Mouse (Mus musculus): Measurements from ENCODE around the gene Gm28729. TPM values are rescaled to one million over a fixed set of nuclear protein-coding genes. Genes with fewer than 3 reads are reported as not detected.

Gene Gm28729
- polyA plus RNA-seq, 1 experiment from 2014 or later, result not detected

DNA sequence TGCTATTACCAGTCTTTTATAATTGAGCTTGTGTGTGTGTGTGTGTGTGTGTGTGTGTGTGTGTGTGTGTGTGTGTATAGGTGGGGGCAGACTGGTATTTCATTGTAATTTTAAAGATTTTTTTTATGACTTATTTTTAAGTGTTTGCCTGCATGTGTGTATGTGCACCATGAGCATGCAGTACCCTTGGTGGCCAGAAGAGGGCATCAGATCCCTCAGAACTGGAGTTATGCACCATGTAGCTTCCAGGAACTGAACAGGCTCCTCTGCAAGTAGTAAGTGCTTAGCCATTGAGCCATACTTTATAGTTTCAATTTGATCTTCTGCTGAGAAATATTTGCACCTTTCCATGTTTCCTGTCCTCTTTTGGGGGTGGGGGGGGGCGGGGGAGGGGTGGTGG, 63.5 kb downstream of the Gm28729 start:
- Histone ChIP-seq H3K9ac (replicated peaks; ENCODE audit: low read depth, low read length) (no peak overlapping the region), H3K9me3 (ENCODE audit: control insufficient read depth, low read length) (no peaks in the 10 kb centered on the region; the same call in 1 of the 2 replicates), H3K36me3 (ENCODE audit: control insufficient read depth, insufficient read depth, low read length) (no peaks in the 10 kb centered on the region), H3K27me3 (ENCODE audit: control insufficient read depth, insufficient read depth, low read length) (no peaks in the 10 kb centered on the region), H3K4me3 (ENCODE audit: low read depth, low read length) (no peak overlapping the region), H3K27ac (ENCODE audit: low read depth, low read length) (no peak overlapping the region), H3K4me1 (ENCODE audit: control insufficient read depth, insufficient read depth, low read length) (no peaks in the 10 kb centered on the region), H3K4me2 (ENCODE audit: low read depth, low read length) (no peak overlapping the region)
- WGBS, result 30% methylated on average over 1 of the region's 1 CpGs
- ATAC-seq (ENCODE audit: low read depth), result no peak

GRCm38 (mm10) chr9:96460117-96460865, 64.8 kb downstream of the Gm28729 start:
- Histone ChIP-seq H3K27ac (ENCODE audit: low read depth, low read length) (peak overlapping the region; percentile 34; the same call in 1 of the 2 replicates), H3K9me3 (ENCODE audit: control insufficient read depth, low read length) (no peaks in the 10 kb centered on the region; the same call in 1 of the 2 replicates), H3K9ac (replicated peaks; ENCODE audit: low read depth, low read length) (no peak overlapping the region), H3K4me1 (ENCODE audit: control insufficient read depth, insufficient read depth, low read length) (no peaks in the 10 kb centered on the region), H3K4me3 (ENCODE audit: low read depth, low read length) (no peak overlapping the region), H3K27me3 (ENCODE audit: control insufficient read depth, insufficient read depth, low read length) (no peaks in the 10 kb centered on the region), H3K36me3 (ENCODE audit: control insufficient read depth, insufficient read depth, low read length) (no peaks in the 10 kb centered on the region), H3K4me2 (ENCODE audit: low read depth, low read length) (no peak overlapping the region)
- no peak for ATAC-seq (ENCODE audit: low read depth)
- WGBS, result 74% methylated on average over 10 of the region's 10 CpGs

GRCm38 (mm10) chr9:96455618-96456017, 69.4 kb downstream of the Gm28729 start:
- Histone ChIP-seq H3K36me3 (ENCODE audit: control insufficient read depth, insufficient read depth, low read length) (no peaks in the 10 kb centered on the region), H3K4me2 (ENCODE audit: low read depth, low read length) (no peak overlapping the region), H3K27ac (ENCODE audit: low read depth, low read length) (peak overlapping the region; percentile 60), H3K9me3 (ENCODE audit: control insufficient read depth, low read length) (no peaks in the 10 kb centered on the region), H3K4me1 (ENCODE audit: control insufficient read depth, insufficient read depth, low read length) (no peaks in the 10 kb centered on the region), H3K27me3 (ENCODE audit: control insufficient read depth, insufficient read depth, low read length) (no peaks in the 10 kb centered on the region), H3K9ac (replicated peaks; ENCODE audit: low read depth, low read length) (no peak overlapping the region), H3K4me3 (ENCODE audit: low read depth, low read length) (no peak overlapping the region)
- ATAC-seq (ENCODE audit: low read depth), result peak; percentile 76
- WGBS, result 29% methylated on average over 8 of the region's 8 CpGs

- Histone ChIP-seq H3K4me3 (ENCODE audit: low read depth, low read length) (no peak overlapping the region), H3K9me3 (ENCODE audit: control insufficient read depth, low read length) (no peaks in the 10 kb centered on the region), H3K9ac (replicated peaks; ENCODE audit: low read depth, low read length) (no peak overlapping the region), H3K4me2 (ENCODE audit: low read depth, low read length) (no peak overlapping the region), H3K27me3 (ENCODE audit: control insufficient read depth, insufficient read depth, low read length) (no peaks in the 10 kb centered on the region), H3K27ac (ENCODE audit: low read depth, low read length) (no peak overlapping the region), H3K36me3 (ENCODE audit: control insufficient read depth, insufficient read depth, low read length) (no peaks in the 10 kb centered on the region), H3K4me1 (ENCODE audit: control insufficient read depth, insufficient read depth, low read length) (no peaks in the 10 kb centered on the region)
- no peak for ATAC-seq (ENCODE audit: low read depth)
- WGBS, result 87% methylated on average over 4 of the region's 4 CpGs
Observed at GRCm38 (mm10) chr9:96452956-96453355, 72.1 kb downstream of the Gm28729 start.

- ATAC-seq (ENCODE audit: low read depth), result no peak
Observed at GRCm38 (mm10) chr9:96450900-96451720, 74.0 kb downstream of the Gm28729 start.

DNA sequence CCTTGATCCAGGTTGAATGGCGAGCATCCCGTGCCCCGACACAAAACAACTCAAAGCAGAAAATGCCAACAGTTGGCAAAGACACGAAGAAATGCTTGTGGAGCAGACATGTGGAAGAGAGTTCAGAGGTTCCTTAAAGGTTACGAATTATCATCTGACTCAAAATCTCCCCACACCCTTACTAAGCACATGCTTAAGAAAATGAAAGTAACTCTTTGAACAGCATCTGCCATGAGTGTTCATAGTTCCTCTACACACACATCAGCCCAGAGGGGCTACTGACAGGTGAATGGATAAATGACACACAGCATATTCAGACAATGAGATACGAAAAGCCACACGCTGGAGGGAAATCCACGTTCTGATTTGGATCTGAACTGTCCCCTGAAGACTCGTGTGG, 75.5 kb downstream of the Gm28729 start:
- Histone ChIP-seq H3K9ac (replicated peaks; ENCODE audit: low read depth, low read length) (no peak overlapping the region), H3K36me3 (ENCODE audit: control insufficient read depth, insufficient read depth, low read length) (no peaks in the 10 kb centered on the region), H3K27me3 (ENCODE audit: control insufficient read depth, insufficient read depth, low read length) (no peaks in the 10 kb centered on the region), H3K4me1 (ENCODE audit: control insufficient read depth, insufficient read depth, low read length) (no peaks in the 10 kb centered on the region), H3K4me3 (ENCODE audit: low read depth, low read length) (no peak overlapping the region), H3K9me3 (ENCODE audit: control insufficient read depth, low read length) (no peaks in the 10 kb centered on the region), H3K27ac (ENCODE audit: low read depth, low read length) (no peak overlapping the region), H3K4me2 (ENCODE audit: low read depth, low read length) (no peak overlapping the region)
- 85% methylated on average over 9 of the region's 9 CpGs for WGBS
- ATAC-seq (ENCODE audit: low read depth), result no peak

More at GRCm38 (mm10) chr9:96450900-96451720, 74.0 kb downstream of the Gm28729 start:
- no peaks in the 10 kb centered on the region for H3K9me3 ChIP-seq (ENCODE audit: control insufficient read depth, low read length)
- H3K36me3 ChIP-seq (ENCODE audit: control insufficient read depth, insufficient read depth, low read length), result no peaks in the 10 kb centered on the region
- 72% methylated on average over 12 of the region's 12 CpGs for WGBS
- no peaks in the 10 kb centered on the region for H3K27me3 ChIP-seq (ENCODE audit: control insufficient read depth, insufficient read depth, low read length)
- H3K4me1 ChIP-seq (ENCODE audit: control insufficient read depth, insufficient read depth, low read length), result no peaks in the 10 kb centered on the region
- no peak overlapping the region for H3K4me2 ChIP-seq (ENCODE audit: low read depth, low read length)
- H3K27ac ChIP-seq (ENCODE audit: low read depth, low read length), result no peak overlapping the region
- H3K9ac ChIP-seq (replicated peaks; ENCODE audit: low read depth, low read length), result no peak overlapping the region
- no peak overlapping the region for H3K4me3 ChIP-seq (ENCODE audit: low read depth, low read length)

DNA sequence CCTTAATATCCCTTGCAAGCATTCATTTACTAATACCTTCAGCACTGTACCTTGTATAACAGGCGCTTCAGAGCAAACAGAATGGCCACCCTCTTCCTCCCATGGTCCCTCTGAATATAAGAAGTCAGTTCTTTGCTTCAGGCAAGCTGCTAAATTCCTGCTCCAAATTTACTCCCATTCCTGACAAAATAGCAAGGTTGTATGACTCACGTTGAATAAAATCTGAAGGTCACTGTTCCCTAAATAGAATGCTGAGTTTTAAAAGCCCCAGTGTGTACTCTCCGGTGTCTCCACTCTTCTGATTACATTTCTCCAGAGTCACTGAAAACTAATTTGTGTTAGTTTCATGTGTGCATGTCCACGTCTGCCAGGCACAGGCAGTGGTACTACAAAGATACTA, 79.7 kb downstream of the Gm28729 start:
- Histone ChIP-seq H3K9ac (replicated peaks; ENCODE audit: low read depth, low read length) (no peak overlapping the region), H3K4me3 (ENCODE audit: low read depth, low read length) (no peak overlapping the region), H3K9me3 (ENCODE audit: control insufficient read depth, low read length) (no peaks in the 10 kb centered on the region), H3K27ac (ENCODE audit: low read depth, low read length) (no peak overlapping the region), H3K4me1 (ENCODE audit: control insufficient read depth, insufficient read depth, low read length) (no peaks in the 10 kb centered on the region), H3K36me3 (ENCODE audit: control insufficient read depth, insufficient read depth, low read length) (no peaks in the 10 kb centered on the region), H3K4me2 (ENCODE audit: low read depth, low read length) (no peak overlapping the region), H3K27me3 (ENCODE audit: control insufficient read depth, insufficient read depth, low read length) (no peaks in the 10 kb centered on the region)
- no peak for ATAC-seq (ENCODE audit: low read depth)
- WGBS, result 76% methylated on average over 4 of the region's 4 CpGs

DNA sequence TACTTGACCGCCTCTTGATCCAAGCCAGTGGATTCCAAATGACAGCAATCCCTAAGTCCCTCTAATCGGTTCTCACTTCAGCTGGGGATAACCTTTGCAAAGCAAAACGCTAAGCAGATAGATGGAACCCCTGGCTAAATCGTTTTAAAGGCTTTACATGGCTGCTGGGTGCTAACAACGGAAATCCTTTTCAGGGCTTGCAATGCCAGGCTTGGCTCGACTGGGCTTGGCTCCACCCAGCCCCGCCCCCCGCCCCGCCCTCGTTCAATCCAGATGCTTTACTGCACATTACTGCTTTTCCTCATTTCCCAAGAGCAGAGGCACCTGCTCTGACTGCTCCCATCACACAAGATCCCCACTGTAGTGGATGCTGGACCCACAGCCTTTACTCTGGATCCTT, 83.0 kb downstream of the Gm28729 start:
- H3K4me2 ChIP-seq (ENCODE audit: low read depth, low read length), result no peak overlapping the region
- no peak overlapping the region for H3K27ac ChIP-seq (ENCODE audit: low read depth, low read length)
- no peaks in the 10 kb centered on the region for H3K9me3 ChIP-seq (ENCODE audit: control insufficient read depth, low read length)
- H3K4me1 ChIP-seq (ENCODE audit: control insufficient read depth, insufficient read depth, low read length), result peaks cover 4% of the 10 kb centered on the region
- no peaks in the 10 kb centered on the region for H3K36me3 ChIP-seq (ENCODE audit: control insufficient read depth, insufficient read depth, low read length)
- no peak for ATAC-seq (ENCODE audit: low read depth)
- no peak overlapping the region for H3K4me3 ChIP-seq (ENCODE audit: low read depth, low read length)
- H3K27me3 ChIP-seq (ENCODE audit: control insufficient read depth, insufficient read depth, low read length), result no peaks in the 10 kb centered on the region
- no peak overlapping the region for H3K9ac ChIP-seq (replicated peaks; ENCODE audit: low read depth, low read length)
- WGBS, result 27% methylated on average over 10 of the region's 10 CpGs

DNA sequence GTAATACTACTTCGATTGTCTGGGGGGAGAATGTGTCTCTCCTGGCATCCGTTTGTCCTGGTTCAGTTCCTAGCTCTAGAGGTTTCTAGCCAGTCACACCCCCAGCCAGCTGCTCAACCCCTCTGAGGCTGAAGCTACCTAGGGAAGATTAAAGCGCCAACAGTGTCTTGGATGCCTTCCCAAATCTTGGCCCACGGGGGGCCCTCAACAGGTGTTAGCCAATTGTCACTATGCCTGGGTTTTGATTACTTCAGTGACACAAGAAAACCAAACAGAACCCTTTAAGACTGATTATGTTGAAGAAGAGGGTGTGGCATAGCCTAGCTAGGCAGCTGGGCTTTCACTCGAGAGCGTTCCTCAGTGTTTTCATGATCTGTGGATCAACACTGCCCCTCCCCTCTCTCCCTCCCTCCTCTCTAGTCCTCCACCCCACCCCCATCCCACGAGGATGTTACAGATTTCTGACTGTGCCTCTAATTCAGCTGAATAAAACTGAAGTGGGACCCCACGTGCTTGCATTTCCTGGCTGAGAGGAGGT, 86.7 kb downstream of the Gm28729 start:
- WGBS, result 3% methylated on average over 8 of the region's 8 CpGs
- Histone ChIP-seq H3K4me1 (ENCODE audit: control insufficient read depth, insufficient read depth, low read length) (peaks cover 9% of the 10 kb centered on the region), H3K27me3 (ENCODE audit: control insufficient read depth, insufficient read depth, low read length) (no peaks in the 10 kb centered on the region), H3K9ac (replicated peaks; ENCODE audit: low read depth, low read length) (peak overlapping the region; percentile 50; the same call in 1 of the 2 replicates), H3K27ac (ENCODE audit: low read depth, low read length) (peak overlapping the region; percentile 53; the same call in 1 of the 2 replicates), H3K9me3 (ENCODE audit: control insufficient read depth, low read length) (no peaks in the 10 kb centered on the region), H3K4me2 (ENCODE audit: low read depth, low read length) (peak overlapping the region; percentile 51), H3K36me3 (ENCODE audit: control insufficient read depth, insufficient read depth, low read length) (no peaks in the 10 kb centered on the region), H3K4me3 (ENCODE audit: low read depth, low read length) (peak overlapping the region; percentile 29)
- ATAC-seq (ENCODE audit: low read depth), result peak; percentile 52
